Mouse (Mus musculus) midbrain, postnatal 0 days (tissue): ENCODE measurements around the gene Erf. TPM values are rescaled to one million over a fixed set of nuclear protein-coding genes. Genes with fewer than 3 reads are reported as not detected.

Experiments used
- ATAC-seq: fragments of 200-750 bp; cut with Nextera tagmentation; 2 replicates; pipeline ENCODE4 v1.8.0; 2017; ENCODE audit warnings: moderate number of reproducible peaks, mild to moderate bottlenecking, moderate TSS enrichment, moderate library complexity; ENCODE audit not compliant: low FRiP score
- DNase-seq: peaks from one replicate; pipeline ENCODE4 v3.0.0-alpha.2; 2015; ENCODE audit warnings: low spot score
- H3K27ac ChIP-seq: fragments of 300-500 bp; sonication (generic); 2 replicates; pipeline ENCODE4 v1.5.1; 2014; ENCODE audit warnings: low read depth, mild to moderate bottlenecking, low read length, mixed read lengths
- H3K27me3 ChIP-seq: fragments of 300-500 bp; sonication (generic); 2 replicates; pipeline ENCODE4 v1.6.1; 2014; ENCODE audit warnings: low read length, control low read depth, mixed read lengths; ENCODE audit not compliant: insufficient read depth
- H3K36me3 ChIP-seq: fragments of 300-500 bp; sonication (generic); 2 replicates; pipeline ENCODE4 v1.6.1; 2014; ENCODE audit warnings: low read length, control low read depth, mixed read lengths; ENCODE audit not compliant: insufficient read depth
- H3K4me1 ChIP-seq: fragments of 300-500 bp; sonication (generic); 2 replicates; pipeline ENCODE4 v1.6.1; 2014; ENCODE audit warnings: mild to moderate bottlenecking, control low read depth, antibody characterized with exemption, low read length, mixed read lengths; ENCODE audit not compliant: insufficient read depth
- H3K4me2 ChIP-seq: fragments of 300-500 bp; sonication (generic); 2 replicates; pipeline ENCODE4 v1.6.1; 2014; ENCODE audit warnings: low read depth, mild to moderate bottlenecking, low read length, mixed read lengths; ENCODE audit not compliant: poor library complexity, severe bottlenecking
- H3K4me3 ChIP-seq: fragments of 300-500 bp; sonication (generic); 2 replicates; pipeline ENCODE4 v1.5.1; 2014; ENCODE audit warnings: low read depth, mild to moderate bottlenecking, low read length, moderate library complexity
- H3K9ac ChIP-seq: fragments of 300-500 bp; sonication (generic); replicated peaks from 2 replicates; pipeline ENCODE4 v1.6.1; 2014; ENCODE audit warnings: mild to moderate bottlenecking, low read length, moderate library complexity, mixed read lengths; ENCODE audit not compliant: poor library complexity, severe bottlenecking
- H3K9me3 ChIP-seq: fragments of 300-500 bp; sonication (generic); 2 replicates; pipeline ENCODE4 v1.6.1; 2016; ENCODE audit warnings: low read length, control low read depth
- CTCF ChIP-seq: IDR thresholded peaks from 2 replicates; pipeline ENCODE4 v1.5.1; 2016; ENCODE audit warnings: antibody characterized with exemption, mild to moderate bottlenecking
- WGBS: fragments of 180-500 bp; shearing (Covaris S2); extraction: QIAGEN DNeasy Blood & Tissue Kit; methylation state at CpG from one replicate; pipeline ENCODE4 v1.1.7; 2014; 5-methylcytosine and 5-hydroxymethylcytosine counted together
- polyA plus RNA-seq: library from polyadenylated mRNA; unstranded; fragments of >200 nt; fragmentation: Nextera tagmentation; extraction: Ambion mirVana; gene quantifications from 2 replicates; pipeline ENCODE4 v1.2.1, GENCODE M21; 2015
- total RNA-seq: library from RNA; depleted of rRNA; stranded (reverse); fragments of >200 nt; gene quantifications from 2 replicates; pipeline ENCODE4 v1.2.3, GENCODE M21; 2014

Erf gene
- total and polyA plus RNA-seq, 2 experiments from 2014 or later = 3.0 to 15.8 TPM

- H3K9me3 ChIP-seq = no peaks in the 10 kb centered on the region
These were observed 37.5 kb upstream of the Erf start for GRCm38 (mm10) chr7:25288011-25288410.

DNA sequence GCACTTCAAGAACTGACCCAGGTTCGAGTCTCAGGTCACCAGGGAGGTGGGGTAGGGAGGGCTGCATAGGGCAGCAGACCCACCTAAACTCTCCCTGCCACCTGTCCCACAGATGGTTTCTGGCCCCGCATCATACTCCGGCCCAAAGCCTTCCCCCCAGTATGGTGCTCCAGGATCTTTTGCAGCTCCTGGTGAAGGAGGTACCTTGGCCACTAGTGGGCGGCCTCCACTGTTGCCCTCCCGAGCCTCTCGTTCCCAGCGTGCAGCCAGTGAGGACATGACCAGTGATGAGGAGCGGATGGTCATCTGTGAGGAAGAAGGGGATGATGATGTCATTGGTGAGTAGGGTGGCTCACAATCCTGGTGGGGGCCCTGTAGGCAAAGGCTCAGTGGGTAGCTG lies 36.4 kb upstream of the Erf start:
- no peak overlapping the region for H3K4me2 ChIP-seq
- no peak overlapping the region for H3K9ac ChIP-seq
- DNase-seq (no peak), ATAC-seq (no peak)
- H3K4me1 ChIP-seq = peaks cover 21% of the 10 kb centered on the region
- TF ChIP-seq CTCF = peak; percentile 28; the same call in 1 of the 2 replicates
- peaks cover 69% of the 10 kb centered on the region for H3K36me3 ChIP-seq
- no peaks in the 10 kb centered on the region for H3K27me3 ChIP-seq
- no peak overlapping the region for H3K27ac ChIP-seq
- 80% methylated on average over 8 of the region's 8 CpGs for WGBS
- no peaks in the 10 kb centered on the region for H3K9me3 ChIP-seq
- no peak overlapping the region for H3K4me3 ChIP-seq

More at GRCm38 (mm10) chr7:25288011-25288410, 37.5 kb upstream of the Erf start:
- peaks cover 74% of the 10 kb centered on the region for H3K36me3 ChIP-seq
- WGBS = 94% methylated on average over 12 of the region's 12 CpGs
- peaks cover 18% of the 10 kb centered on the region for H3K4me1 ChIP-seq
- no peak for ATAC-seq
- TF ChIP-seq CTCF = no peak
- DNase-seq = no peak
- H3K9ac ChIP-seq = no peak overlapping the region
- H3K27me3 ChIP-seq = no peaks in the 10 kb centered on the region
- no peak overlapping the region for H3K4me3 ChIP-seq
- no peak overlapping the region for H3K4me2 ChIP-seq
- H3K27ac ChIP-seq = no peak overlapping the region

DNA sequence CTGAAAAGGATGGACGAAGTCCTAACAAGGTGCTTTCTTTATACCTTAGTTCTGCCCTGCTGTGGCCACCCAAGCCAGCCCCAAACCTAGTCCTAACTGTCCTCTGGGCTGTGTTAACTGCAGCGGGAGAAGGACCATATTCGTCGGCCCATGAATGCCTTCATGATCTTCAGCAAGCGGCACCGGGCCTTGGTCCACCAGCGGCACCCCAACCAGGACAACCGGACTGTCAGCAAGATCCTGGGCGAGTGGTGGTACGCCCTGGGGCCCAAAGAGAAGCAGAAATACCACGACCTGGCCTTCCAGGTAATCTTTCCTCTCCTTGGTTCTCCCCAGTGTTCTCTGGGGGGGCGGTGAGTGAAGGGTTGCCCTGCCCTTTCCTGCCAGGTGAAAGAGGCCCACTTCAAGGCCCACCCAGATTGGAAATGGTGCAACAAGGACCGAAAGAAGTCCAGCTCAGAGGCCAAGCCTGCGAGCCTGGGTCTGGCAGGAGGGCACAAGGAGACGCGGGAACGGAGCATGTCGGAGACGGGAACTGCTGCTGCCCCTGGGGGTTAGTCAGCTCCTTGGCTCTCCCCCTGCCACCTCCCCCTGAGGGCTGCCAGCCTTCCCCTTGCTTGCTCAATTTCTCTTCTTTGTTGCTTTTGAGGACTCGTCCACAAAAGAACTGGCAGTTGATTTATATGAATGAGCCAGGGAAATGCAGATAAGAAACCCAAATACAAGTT lies 35.1 kb upstream of the Erf start:
- 87% methylated on average over 20 of the region's 20 CpGs for WGBS
- Histone ChIP-seq H3K27me3 (no peaks in the 10 kb centered on the region), H3K36me3 (peaks cover 56% of the 10 kb centered on the region), H3K9ac (no peak overlapping the region), H3K4me3 (no peak overlapping the region), H3K27ac (no peak overlapping the region), H3K4me2 (no peak overlapping the region), H3K4me1 (peaks cover 26% of the 10 kb centered on the region), H3K9me3 (no peaks in the 10 kb centered on the region)
- DNase-seq (no peak), ATAC-seq (no peak)
- no peak for TF ChIP-seq CTCF

DNA sequence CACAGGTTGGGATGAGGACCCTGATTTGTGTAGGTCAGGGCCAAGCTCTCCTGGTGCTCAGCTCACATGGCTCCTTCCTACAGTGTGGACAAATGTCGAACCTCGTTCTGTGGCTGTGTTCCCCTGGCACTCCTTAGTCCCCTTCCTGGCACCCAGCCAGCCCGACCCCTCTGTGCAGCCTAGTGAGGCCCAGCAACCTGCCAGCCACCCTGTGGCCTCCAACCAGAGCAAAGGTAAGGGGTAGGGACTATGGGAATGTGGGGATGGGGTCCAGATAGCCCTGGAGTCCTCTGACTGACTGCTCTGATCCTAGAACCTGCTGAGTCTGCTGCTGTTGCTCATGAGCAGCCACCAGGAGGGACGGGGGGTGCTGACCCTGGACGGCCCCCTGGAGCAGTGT lies 34.2 kb upstream of the Erf start:
- peaks cover 35% of the 10 kb centered on the region for H3K4me1 ChIP-seq
- H3K36me3 ChIP-seq = peaks cover 50% of the 10 kb centered on the region
- H3K27ac ChIP-seq = no peak overlapping the region
- no peak overlapping the region for H3K4me3 ChIP-seq
- WGBS = 62% methylated on average over 5 of the region's 5 CpGs
- H3K27me3 ChIP-seq = no peaks in the 10 kb centered on the region
- ATAC-seq = no peak
- 0 out of 2 replicates have a peak overlapping the region, but pooled peaks have one; percentile 72 for H3K9ac ChIP-seq
- peak overlapping the region; percentile 89; the same call in 1 of the 2 replicates for H3K4me2 ChIP-seq
- no peaks in the 10 kb centered on the region for H3K9me3 ChIP-seq
- TF ChIP-seq CTCF = no peak
- no peak for DNase-seq

GRCm38 (mm10) chr7:25284171-25284570 lies 33.6 kb upstream of the Erf start:
- DNase-seq (no peak), ATAC-seq (no peak)
- H3K9me3 ChIP-seq = no peaks in the 10 kb centered on the region
- TF ChIP-seq CTCF = no peak
- 72% methylated on average over 2 of the region's 2 CpGs for WGBS
- peak overlapping the region; percentile 75 for H3K4me3 ChIP-seq
- peak overlapping the region; percentile 72; the same call in 1 of the 2 replicates for H3K9ac ChIP-seq
- no peaks in the 10 kb centered on the region for H3K27me3 ChIP-seq
- H3K4me1 ChIP-seq = peaks cover 40% of the 10 kb centered on the region
- H3K27ac ChIP-seq = 0 out of 2 replicates have a peak overlapping the region, but pooled peaks have one; percentile 3
- H3K4me2 ChIP-seq = peak overlapping the region; percentile 89
- H3K36me3 ChIP-seq = peaks cover 44% of the 10 kb centered on the region

DNA sequence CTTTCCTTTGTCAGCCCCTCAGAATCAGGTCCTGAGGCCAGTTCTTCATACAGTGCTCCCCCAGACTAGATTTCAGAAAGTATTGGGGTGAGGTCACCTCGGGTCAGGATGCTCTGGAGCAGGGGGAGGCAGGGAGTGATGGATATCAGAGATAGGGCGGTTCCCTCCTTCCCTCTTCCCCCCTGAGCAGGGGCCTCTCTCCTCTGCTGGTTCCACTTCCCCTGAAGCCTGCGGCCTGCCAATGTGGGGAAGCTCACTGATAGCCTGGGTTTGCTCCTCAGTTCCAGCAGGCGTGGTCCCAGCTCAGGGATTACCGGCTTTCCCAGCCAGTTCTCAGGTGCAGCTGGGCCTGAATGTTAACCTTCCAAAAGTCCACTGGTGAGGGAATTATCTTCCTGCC lies 33.1 kb upstream of the Erf start:
- H3K27ac ChIP-seq = peak overlapping the region; percentile 99; the same call in 1 of the 2 replicates
- ATAC-seq = no peak
- peak overlapping the region; percentile 75 for H3K4me3 ChIP-seq
- TF ChIP-seq CTCF = no peak
- peak overlapping the region; percentile 89 for H3K4me2 ChIP-seq
- no peak for DNase-seq
- peaks cover 39% of the 10 kb centered on the region for H3K36me3 ChIP-seq
- H3K4me1 ChIP-seq = peaks cover 40% of the 10 kb centered on the region
- peak overlapping the region; percentile 72 for H3K9ac ChIP-seq
- no peaks in the 10 kb centered on the region for H3K27me3 ChIP-seq
- 11% methylated on average over 5 of the region's 5 CpGs for WGBS
- no peaks in the 10 kb centered on the region for H3K9me3 ChIP-seq
